Mouse (Mus musculus) CH12.LX (cell line): ENCODE data around the gene Myocos.

Experiments
- CHD1 ChIP-seq: IDR thresholded peaks from 2 replicates; pipeline ENCODE4 v1.6.1; 2012; ENCODE audit warnings: low read depth, low read length, improper control_type of control experiment, inconsistent platforms
- CTCF ChIP-seq, 2 experiments: IDR thresholded peaks in 1 of 2; conservative IDR thresholded peaks in 1 of 2; 2 replicates each; pipeline ENCODE4 v1.5.1; 2011 to 2012; ENCODE audit warnings: low read depth in 2 of 2, low read length in 2 of 2, improper control_type of control experiment in 1 of 2, inconsistent platforms in 1 of 2, mild to moderate bottlenecking in 1 of 2, moderate library complexity in 1 of 2
- EP300 ChIP-seq: IDR thresholded peaks from 2 replicates; pipeline ENCODE4 v1.6.1; 2011; ENCODE audit warnings: low read length, improper control_type of control experiment
- HCFC1 ChIP-seq: IDR thresholded peaks from 2 replicates; pipeline ENCODE4 v1.6.1; 2012; ENCODE audit warnings: low read depth, mild to moderate bottlenecking, inconsistent platforms, low read length, improper control_type of control experiment
- MAX ChIP-seq: IDR thresholded peaks from 2 replicates; pipeline ENCODE4 v1.6.1; 2011; ENCODE audit warnings: low read length, improper control_type of control experiment
- MEF2A ChIP-seq: IDR thresholded peaks from 2 replicates; pipeline ENCODE4 v1.6.1; 2014; ENCODE audit warnings: low read depth, mild to moderate bottlenecking, inconsistent platforms, low read length, improper control_type of control experiment, borderline replicate concordance
- POLR2A ChIP-seq: IDR thresholded peaks from 2 replicates; pipeline ENCODE4 v1.6.1; 2011; ENCODE audit warnings: low read depth, mild to moderate bottlenecking, improper control_type of control experiment, low read length
- RAD21 ChIP-seq: IDR thresholded peaks from 2 replicates; pipeline ENCODE4 v1.6.1; 2011; ENCODE audit warnings: low read depth, mild to moderate bottlenecking, low read length, improper control_type of control experiment, moderate library complexity
- USF2 ChIP-seq: conservative IDR thresholded peaks from 2 replicates; pipeline ENCODE4 v1.6.1; 2011; ENCODE audit warnings: low read depth, low read length, improper control_type of control experiment
- ZC3H11A ChIP-seq: IDR thresholded peaks from 2 replicates; pipeline ENCODE4 v1.6.1; 2012; ENCODE audit warnings: low read depth, mild to moderate bottlenecking, inconsistent platforms, low read length, improper control_type of control experiment
- ZKSCAN1 ChIP-seq: IDR thresholded peaks from 2 replicates; pipeline ENCODE4 v1.6.1; 2012; ENCODE audit warnings: low read depth, inconsistent platforms, low read length, improper control_type of control experiment, borderline replicate concordance
- ZMIZ1 ChIP-seq: IDR thresholded peaks from 2 replicates; pipeline ENCODE4 v1.6.1; 2012; ENCODE audit warnings: low read depth, mild to moderate bottlenecking, inconsistent platforms, low read length, improper control_type of control experiment
- ZNF384 ChIP-seq: IDR thresholded peaks from 2 replicates; pipeline ENCODE4 v1.6.1; 2012; ENCODE audit warnings: low read depth, low read length, improper control_type of control experiment, inconsistent platforms

DNA sequence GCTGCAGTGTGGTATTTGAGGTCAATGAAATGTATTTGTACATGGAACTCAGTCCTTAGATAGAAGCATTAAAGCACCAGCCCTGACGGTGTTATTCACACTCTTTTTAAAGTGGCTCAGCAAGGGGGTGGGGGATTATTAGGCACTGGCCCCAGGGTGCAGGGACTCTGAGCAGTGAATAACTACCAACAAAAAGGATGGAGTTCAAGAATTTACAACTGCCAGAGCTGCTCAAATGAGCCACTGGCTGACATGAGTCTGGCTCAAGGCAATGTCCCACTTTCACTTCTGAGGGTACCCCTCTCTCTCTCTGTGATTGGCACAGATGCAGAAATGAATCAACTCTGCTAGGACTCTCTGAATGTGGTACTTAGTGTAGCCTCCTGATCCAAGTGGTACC lies 49.9 kb downstream of the Myocos start:
- TF ChIP-seq CTCF (conservative IDR thresholded peaks at IDR 0.05 in 1 of 2, IDR thresholded peaks at IDR 0.05 in 1 of 2; ENCODE audit: low read depth in 2 of 2, low read length in 2 of 2) (no peak), MAX (no peak), CHD1 (no peak), POLR2A (no peak), RAD21 (no peak), EP300 (no peak), USF2 (no peak), ZNF384 (no peak), ZC3H11A (no peak), ZKSCAN1 (no peak), MEF2A (no peak), HCFC1 (no peak), ZMIZ1 (no peak)
